Mouse (Mus musculus) 3134 (cell line): ENCODE data around the gene Zfp637.
"Not testable (repeated sequence)": the region's sequence is repeated elsewhere in the genome, so short reads cannot be mapped to it uniquely, and the experiment has no call there.

Source experiments
- DNase-seq: peaks from one replicate; pipeline ENCODE4 v3.0.0-alpha.2; 2011; ENCODE audit warnings: low spot score; ENCODE audit not compliant: insufficient read length; ENCODE audit errors: extremely low read depth

The Zfp637 gene

DNA sequence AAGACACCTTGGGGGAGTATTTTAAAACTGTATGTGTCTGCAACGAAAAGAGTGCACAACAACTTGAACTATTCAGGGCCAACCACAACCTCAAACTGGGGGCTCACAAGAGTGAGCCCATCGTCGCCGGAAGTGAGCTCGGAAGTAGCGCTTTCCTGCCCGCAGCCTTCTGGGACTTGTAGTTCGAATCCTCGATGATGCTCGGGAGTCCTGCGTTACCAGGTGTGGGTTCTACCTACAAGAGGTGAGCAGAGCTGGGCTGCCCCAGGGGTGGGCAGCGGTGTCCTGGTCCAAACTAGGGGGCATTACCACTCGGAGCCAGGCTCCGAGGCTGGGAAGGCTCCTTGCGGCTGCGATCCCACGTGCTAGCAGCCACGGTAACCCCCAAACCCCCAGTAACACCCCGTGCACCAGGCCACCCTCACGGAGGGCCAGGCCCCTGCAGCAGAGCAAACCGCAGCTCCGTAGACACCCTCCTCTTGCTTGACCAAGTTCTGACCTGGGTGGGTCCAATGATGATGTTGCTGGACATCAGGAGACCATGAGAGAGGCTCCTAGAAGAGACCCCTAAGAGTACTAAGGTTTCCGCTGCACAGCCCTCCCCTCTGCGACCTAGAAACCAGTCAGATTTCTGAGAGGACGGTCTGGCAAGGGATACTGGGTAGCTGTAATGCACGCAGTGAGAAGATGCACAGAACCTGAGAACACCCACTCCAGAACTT, 22.1 kb downstream of the Zfp637 start:
- peak; percentile 67 for DNase-seq

DNA sequence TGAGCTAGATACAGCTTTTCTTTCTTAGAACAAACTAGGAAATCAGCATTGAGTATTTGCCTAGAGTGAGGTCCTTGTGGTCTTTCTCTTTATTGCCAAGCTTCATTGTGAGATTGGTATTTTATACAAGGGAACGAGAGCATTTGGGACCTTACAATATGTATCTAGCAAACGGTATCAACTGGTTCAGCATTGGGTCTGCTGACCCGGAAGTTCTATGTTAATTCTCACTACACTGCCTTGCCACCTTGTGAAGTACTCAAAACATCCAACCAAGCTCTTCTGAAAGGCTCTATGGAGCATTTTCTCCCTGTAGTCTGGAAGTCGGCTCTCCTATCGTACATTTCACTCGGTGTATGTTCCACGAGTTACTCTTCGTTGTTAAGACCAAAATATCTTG, 22.8 kb downstream of the Zfp637 start:
- DNase-seq, result no peak

DNA sequence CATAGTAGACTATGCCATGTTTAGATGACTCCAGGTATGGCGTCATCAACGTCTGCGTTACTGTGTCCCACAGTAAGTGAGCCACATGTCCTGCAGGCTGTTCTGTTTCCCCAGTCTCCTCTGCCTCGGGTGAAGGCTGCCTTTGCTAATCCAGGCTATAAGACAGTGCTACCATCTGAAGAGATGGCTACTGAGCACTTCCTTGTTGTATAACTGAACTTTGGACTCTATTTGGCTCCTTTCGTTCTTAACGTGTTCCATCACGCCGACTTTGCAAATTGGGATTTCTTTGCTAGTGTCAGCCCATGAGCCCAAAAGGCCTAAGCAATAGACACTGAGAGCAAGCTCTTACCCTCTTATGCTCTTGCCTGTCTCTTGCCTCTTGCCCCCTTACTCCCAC, 27.2 kb downstream of the Zfp637 start:
- DNase-seq, result no peak

GRCm38 (mm10) chr6:117871034-117871433, 30.1 kb downstream of the Zfp637 start:
- no peak for DNase-seq

- DNase-seq, result not testable (repeated sequence)
Measured at GRCm38 (mm10) chr6:117873450-117873849, 32.5 kb downstream of the Zfp637 start.

DNA sequence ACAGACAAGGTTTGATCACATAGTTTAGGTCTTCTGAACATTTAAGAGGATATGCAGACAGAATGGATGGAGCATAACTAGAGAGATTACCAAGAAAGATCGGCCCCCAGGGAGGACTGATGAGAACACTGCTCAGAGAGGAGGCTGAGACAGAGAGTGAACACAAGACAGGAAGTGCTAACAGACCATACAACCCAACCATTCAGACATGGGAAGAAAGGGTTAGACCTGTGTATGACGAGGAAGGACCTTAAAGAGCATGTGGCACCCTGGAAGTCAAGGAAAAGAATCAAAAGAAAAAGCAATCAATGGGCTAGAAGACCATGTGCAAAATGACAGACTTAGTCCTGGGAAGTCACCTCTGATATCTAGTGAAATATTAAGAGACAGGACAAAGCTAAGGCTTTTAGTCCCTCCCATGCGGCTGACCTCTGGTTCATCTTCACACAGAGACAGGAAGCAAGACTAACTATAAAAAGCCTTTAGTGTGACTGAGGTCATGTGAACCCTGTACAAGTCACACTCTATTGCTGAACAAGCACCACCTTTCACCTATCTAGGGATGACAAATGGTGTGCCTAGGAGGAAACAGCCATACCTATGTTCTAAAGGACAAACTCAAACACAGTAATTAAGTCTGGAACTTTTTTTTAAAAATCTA, 33.8 kb downstream of the Zfp637 start:
- DNase-seq, result no peak

DNA sequence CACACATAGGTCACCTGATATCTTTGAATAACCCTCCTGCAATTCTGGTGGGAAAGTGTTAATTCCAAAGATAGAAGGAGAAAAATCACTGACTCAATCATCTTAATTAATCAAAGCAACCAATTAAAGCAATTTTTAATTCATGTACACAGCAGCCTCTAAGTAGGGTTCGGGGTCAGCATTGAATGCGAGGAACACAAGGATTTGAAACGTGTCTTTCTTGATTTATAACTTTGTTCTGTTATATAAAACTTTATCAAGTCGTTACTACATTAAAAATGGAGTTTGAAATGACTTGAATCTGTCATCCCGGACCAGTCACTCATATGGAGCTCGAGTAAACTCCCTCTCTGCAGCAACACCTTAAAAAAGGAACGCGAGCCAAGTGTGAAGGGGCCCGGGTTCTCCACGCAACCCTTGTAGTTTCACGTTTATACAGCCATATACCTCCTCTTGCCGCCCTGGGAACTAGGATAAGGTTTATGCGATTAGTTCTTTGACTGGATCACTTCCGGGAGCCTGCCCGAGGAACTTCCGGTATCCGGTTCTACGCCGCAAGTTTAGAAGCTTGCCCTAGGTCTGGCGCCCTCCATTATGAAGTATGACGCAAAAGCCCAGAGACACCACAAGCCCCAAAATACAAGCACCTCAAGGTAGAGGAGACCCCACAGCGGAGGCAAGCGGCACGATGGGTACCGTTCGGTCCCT, 37.9 kb downstream of the Zfp637 start:
- DNase-seq, result no peak

DNA sequence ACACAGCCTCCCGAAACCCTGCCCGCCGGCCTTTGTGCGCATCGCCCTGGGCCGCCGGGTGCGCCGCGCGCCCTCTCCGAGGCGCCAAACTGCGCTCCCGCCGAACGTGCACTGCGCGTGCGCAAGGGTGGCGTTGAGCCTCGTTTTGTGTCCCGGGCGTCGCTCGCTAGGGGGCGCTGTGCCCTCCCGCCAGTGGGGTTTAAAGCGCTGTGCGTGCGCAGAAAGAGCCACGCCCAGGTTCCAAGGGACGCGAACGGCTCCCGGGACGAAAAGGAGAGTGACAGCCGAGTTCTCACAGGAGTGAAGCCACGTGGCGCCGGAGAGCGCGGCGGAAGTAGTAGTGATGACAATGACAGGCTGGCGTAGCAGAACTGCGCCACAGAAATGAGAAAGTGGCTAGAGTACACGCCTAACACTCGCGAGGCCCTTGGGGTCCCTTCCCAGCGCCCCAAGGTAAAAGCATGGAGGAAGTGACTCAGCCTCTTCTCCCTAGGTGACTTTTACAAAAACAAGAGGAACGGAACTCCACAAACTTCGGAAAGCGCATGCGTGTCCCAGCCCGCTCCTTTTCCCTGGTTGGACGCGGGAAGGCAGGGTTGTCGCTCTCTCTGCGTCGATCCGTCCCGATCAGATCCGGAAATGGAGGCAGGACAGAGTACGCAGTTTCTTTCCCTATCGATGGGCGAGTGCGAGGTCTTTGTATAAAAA, 38.6 kb downstream of the Zfp637 start:
- DNase-seq, result peak; percentile 99

- peak; percentile 36 for DNase-seq
Measured at GRCm38 (mm10) chr6:117880394-117880838, 39.4 kb downstream of the Zfp637 start.

GRCm38 (mm10) chr6:117881229-117881628, 40.2 kb downstream of the Zfp637 start:
- no peak for DNase-seq

DNA sequence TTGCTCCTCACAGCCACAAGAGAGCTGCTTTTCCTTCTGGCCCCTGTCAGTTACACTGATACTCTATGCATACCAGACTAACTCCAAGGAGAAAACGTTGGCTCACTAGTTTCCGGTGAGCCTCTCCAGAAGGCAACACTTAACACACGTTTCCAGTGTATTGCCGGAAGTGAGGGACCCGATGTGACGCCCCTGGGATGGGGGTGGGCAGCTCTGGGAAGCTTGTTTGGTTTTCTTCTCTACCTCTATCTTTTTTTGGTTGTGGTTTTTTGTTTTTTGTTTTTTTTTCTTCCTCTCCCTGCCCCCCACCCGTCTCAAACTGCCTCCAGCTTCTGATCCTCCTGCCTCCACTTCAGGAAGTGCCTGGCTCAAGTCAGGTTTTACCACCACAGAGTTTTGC, 41.0 kb downstream of the Zfp637 start:
- DNase-seq, result no peak

GRCm38 (mm10) chr6:117885943-117886342, 45.0 kb downstream of the Zfp637 start:
- no peak for DNase-seq

GRCm38 (mm10) chr6:117888032-117888431, 47.1 kb downstream of the Zfp637 start:
- no peak for DNase-seq

- DNase-seq, result no peak
Measured at GRCm38 (mm10) chr6:117888642-117889096, 47.7 kb downstream of the Zfp637 start.

DNA sequence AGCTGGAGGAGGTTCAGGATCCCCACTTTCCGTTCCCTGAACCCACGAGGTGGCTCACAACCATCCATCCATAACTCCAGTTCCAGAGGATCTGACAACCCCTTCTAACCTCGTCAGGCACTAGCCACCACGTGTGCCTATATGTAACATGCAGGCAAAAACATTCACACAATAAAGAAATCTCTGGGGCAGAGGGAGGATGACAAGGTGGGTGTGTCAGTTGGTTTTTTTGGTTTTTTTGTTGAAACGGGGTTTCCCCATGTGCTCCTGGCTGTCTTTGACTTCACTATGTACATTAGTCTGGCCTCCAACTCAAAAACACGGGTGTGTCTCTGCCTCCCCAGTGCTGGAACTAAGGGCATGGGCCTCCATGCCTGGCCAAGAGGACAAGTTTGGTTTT, 49.3 kb downstream of the Zfp637 start:
- no peak for DNase-seq

- DNase-seq, result no peak
Measured at GRCm38 (mm10) chr6:117891369-117892160, 50.6 kb downstream of the Zfp637 start.

GRCm38 (mm10) chr6:117892386-117892785, 51.4 kb downstream of the Zfp637 start:
- DNase-seq, result no peak

DNA sequence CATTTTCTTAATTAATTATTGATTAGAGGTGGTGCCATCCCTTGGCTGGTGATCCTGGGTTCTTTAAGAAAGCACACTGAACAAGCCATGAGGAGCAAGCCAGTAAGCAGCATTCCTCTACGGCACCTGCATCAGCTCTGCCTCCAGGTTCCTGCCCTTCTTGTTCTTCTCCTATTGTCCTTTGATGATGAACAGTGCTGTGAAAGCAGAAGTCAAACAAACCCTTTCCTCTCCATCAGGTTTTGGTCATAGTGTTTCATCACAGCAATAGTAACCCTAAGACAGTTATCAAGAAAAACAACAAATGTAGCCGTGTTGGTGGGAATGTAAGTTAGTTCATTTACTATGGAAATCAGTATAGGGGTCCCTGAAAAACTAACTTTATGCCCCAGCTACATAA, 52.5 kb downstream of the Zfp637 start:
- no peak for DNase-seq
